Mouse (Mus musculus) ovary, postnatal 36 days (tissue): ENCODE measurements around the gene Ulk4.
"Not testable (repeated sequence)": the region's sequence is repeated elsewhere in the genome, so short reads cannot be mapped to it uniquely, and the experiment has no call there.

Experiments
- DNase-seq: peaks from one replicate; pipeline ENCODE4 v3.0.0; 2022; ENCODE audit warnings: low spot score, mixed read lengths

Gene Ulk4

DNA sequence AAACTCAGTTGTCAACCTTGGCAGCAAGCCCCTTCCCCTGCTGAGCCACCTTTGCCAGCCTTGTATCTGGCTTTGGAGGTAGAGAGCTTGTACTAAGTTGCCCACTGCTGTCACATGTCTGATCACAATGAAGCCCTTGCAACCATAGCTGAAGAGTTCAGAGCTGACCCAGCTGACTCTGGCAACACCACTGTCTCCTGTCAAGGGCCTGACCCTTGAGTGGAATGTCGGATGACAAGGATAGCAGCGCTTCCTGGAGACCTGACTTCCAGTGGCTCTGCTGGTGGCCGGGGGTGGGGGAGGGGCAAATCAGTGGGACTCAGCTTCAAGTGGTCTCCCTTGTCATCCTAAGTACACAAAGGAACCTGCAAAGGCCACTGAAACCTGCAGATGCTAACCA, 214.3 kb downstream of the Ulk4 start:
- no peak for DNase-seq

- DNase-seq = no peak
These were observed 215.0 kb downstream of the Ulk4 start for GRCm38 (mm10) chr9:121061820-121062623.

DNA sequence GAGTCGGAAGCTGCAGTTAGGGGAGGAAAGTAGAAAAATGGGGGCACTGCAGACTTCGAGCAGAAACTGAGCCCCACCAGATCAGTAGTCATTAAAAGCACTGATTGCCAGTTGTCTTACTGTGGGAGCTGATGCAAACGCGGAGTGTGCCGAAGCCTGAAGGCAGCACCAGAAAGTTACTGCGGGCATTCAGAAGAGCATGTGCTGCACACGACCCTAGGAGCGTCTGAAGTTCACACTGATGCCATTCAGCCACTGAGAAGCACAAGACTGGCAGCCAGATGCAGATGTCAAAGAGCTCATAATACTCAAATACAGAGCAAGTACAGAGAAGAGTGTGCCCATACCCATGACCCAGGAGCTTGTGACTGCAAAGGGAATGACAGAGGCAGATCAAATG, 216.7 kb downstream of the Ulk4 start:
- no peak for DNase-seq

- no peak for DNase-seq
These were observed 217.7 kb downstream of the Ulk4 start for GRCm38 (mm10) chr9:121059286-121059685.

- no peak for DNase-seq
These were observed 218.5 kb downstream of the Ulk4 start for GRCm38 (mm10) chr9:121058538-121058937.

DNA sequence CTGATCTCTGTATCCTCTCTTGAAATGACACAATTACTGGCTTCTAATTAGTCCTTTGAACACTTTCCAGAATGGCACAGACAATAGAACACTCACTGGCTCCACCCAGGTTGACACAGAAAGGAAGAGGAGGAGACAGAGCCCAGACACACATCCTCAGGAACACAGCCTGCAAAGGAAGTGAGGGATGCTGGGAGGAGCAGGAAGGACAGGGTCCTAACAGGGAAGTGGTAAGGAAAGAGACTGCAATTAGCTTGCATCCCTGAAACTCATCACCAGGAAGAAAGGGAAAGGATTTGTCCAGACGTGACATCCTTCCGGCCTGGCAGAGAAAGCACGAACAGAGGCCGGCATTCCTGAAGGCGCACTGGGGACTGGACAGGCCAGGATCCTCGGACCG, 218.9 kb downstream of the Ulk4 start:
- DNase-seq = no peak

- no peak for DNase-seq
These were observed 219.6 kb downstream of the Ulk4 start for GRCm38 (mm10) chr9:121057401-121057800.

DNA sequence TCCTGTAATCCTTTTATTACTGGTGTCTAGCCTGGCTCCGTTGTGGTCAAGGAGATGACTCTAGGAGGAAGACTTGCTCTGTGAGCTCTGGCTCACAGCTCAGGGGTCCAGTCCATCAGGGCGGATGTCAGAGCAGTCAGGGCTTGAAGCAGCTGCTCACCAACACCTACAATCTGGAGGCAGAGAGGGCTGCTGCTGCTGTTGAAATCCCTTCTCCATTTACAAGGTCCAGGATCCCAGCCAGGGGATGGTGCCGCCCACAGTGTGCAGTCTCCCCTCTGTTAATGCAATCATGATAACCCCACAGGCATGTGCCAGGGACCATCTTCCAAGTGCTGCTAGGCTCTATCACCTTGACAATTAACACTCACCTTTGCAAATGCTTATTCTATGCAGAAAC, 220.5 kb downstream of the Ulk4 start:
- no peak for DNase-seq

- DNase-seq = no peak
These were observed 221.0 kb downstream of the Ulk4 start for GRCm38 (mm10) chr9:121056036-121056435.

GRCm38 (mm10) chr9:121045657-121046056, 231.3 kb downstream of the Ulk4 start:
- DNase-seq = not testable (repeated sequence)

DNA sequence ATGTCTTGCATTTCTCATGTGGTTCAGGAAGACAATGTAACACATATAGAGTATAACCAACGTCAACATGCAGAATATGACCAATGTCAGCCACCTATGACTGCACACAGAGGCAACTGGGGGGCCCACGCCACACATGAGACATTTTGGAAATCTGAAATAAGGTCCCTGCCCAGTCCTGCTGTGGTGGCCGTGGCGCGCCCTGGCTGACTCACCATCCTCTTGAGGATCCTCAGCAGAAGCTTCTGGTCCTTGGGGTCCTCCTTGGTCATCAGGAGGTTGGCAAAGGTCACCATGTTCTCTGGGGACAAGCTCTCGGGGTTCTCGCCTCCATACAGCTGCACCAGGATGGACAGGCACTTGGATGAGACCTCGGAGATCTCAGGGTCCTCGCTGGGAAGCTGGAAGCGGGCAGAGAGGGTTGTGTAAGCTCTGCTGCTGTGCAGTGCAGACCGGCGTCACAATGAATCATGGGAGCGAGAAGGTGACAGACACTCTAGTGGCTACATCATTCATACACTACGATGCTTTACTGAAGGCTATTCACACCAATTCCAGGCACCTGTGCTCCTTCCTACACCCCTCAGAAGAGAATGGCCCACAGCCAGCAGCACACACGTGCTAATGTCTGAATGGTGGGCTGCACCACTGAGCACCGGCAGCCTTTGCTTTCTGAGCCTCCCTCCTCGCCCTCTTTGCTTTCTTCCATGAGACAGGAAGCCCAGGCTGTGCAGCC, 232.4 kb downstream of the Ulk4 start:
- DNase-seq = no peak

- no peak for DNase-seq
These were observed 234.0 kb downstream of the Ulk4 start for GRCm38 (mm10) chr9:121043021-121043420.

DNA sequence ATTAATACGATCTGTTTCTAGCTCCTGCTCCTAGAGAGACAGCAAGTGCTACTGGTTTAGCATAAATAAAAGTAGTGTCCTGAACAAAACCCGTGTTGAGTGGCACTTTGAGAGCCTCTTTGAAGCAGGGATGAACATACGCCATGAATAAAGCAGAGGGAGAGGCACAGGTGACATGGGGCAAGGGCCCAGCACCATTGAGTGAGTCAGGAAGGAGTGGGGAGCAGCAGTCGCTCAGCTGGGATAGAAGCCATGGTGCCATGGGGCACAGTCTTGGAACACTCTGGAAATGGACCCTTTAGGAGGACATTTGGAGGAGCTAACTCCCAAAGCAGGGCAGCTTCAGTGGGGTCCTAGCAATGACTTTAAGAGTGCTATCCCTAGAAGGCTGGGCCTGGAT, 238.6 kb downstream of the Ulk4 start:
- DNase-seq = no peak

DNA sequence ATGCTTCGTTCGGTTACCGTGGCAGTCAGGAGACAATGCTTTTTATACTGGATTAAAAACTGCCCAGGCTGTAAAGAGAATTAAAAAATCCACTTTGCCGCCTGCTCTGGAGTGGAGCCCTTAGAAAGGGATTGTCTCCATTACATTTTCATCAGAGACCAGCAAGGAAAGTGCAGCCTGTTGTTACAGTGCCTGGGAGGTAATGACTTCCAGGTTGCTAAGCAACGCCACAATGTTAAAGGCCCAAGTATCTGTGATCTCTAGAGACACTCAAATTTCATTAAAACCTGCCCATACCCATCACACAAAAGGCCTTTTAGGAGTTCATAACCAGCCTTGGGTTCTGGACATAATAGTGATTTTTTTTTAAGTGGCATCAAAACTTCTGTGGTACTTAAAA, 239.0 kb downstream of the Ulk4 start:
- no peak for DNase-seq

DNA sequence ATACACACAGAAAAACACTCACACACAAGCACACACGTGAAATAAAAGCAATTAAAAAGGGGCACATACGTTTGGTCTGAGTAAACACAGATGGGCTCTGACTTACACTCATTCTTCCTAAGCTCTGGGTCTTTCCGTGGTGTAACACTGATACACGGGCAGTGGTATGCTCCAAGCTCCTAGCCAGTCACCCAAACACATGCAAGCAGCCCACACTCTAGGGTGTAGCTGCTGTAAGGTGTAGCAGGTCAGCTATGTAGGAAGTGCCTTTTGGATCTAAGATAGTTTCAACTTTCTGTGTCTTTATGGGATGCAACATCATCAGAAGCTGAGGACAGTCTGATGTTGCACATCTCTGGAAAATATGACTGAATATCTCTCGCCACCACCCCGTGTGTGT, 241.7 kb downstream of the Ulk4 start:
- DNase-seq = no peak

- DNase-seq = no peak
These were observed 243.4 kb downstream of the Ulk4 start for GRCm38 (mm10) chr9:121033596-121033995.

- no peak for DNase-seq
These were observed 244.6 kb downstream of the Ulk4 start for GRCm38 (mm10) chr9:121032322-121032964.

GRCm38 (mm10) chr9:121030949-121031348, 246.0 kb downstream of the Ulk4 start:
- DNase-seq = no peak

GRCm38 (mm10) chr9:121029786-121030185, 247.2 kb downstream of the Ulk4 start:
- peak; percentile 27 for DNase-seq

- DNase-seq = no peak
These were observed 253.3 kb downstream of the Ulk4 start for GRCm38 (mm10) chr9:121023526-121024264.

DNA sequence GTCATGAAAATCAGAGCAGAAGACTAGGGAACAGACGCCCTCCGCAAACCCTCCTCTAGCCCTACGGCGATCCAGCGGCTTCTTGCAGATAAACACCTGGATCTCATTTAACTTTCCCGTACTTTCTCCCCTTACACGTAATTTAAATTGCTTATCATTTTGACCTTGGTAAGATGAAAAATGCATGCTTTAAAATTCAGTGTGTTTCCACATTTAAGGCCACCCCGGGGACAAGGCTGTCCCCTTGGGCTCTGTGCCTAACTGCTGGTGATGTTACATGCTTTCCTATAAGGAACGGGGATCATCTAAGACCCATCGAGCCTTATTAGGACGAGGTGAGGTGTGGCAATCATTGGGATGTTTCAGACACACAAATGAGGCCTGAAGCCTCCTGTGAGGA, 256.6 kb downstream of the Ulk4 start:
- no peak for DNase-seq

DNA sequence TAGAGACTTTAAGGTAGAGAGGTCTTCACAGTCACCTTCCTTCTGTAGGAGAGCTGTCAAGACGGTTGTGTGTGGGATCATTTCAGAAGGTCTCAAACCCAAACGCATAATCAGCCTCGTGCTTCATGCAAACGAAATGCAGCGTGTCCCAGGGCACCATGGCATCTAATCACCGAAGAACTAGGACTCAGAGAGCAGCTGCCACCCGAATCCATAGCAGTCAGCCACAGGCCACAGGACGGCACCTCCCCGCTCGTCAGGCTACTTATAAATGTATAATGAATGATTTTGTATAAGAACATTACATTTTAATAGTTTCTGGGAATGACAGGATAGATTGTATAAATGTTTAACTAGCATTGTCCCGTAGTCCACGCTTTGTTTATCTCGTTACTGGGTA, 257.1 kb downstream of the Ulk4 start:
- DNase-seq = no peak
